In genomic region chr15:98955324-98955723, GRCm38 (mm10) we compare ENCODE assay signal across 12 mouse cellular contexts. TPM values are rescaled to one million over a fixed set of nuclear protein-coding genes. Genes with fewer than 3 reads are reported as not detected.
DNase-seq lines count a peak whose midpoint lies in the region; ATAC-seq and TF ChIP-seq lines count a peak whose summit lies in the region.
"Had no signal": no experiment of that assay in that cellular context is flagged by ENCODE, and none has a peak within 500 bp of the region (broad histone marks: within the 10 kb centered on the region; RNA-seq: fewer than 3 reads in every experiment).

No protein-coding gene starts in this region.

- peaks cover 2% of the 10 kb centered on the region; the same call in 1 of the 2 replicates for H3K4me1 ChIP-seq in cortical plate, adult 2 months (ENCODE audit: control insufficient read depth, insufficient read depth, low read length)
- H3K4me1 ChIP-seq in forebrain, postnatal 0 days (ENCODE audit: insufficient read depth), result peaks cover 7% of the 10 kb centered on the region; the same call in 1 of the 2 replicates
- H3K4me1 ChIP-seq in midbrain, embryonic 14.5 days (ENCODE audit: control insufficient read depth, insufficient read depth, low read length), result peaks cover 14% of the 10 kb centered on the region

- H3K36me3 ChIP-seq in forebrain, postnatal 0 days (ENCODE audit: insufficient read depth), result 0 out of 2 replicates have a peak, but pooled peaks cover 2% of the 10 kb centered on the region
- peaks cover 5% of the 10 kb centered on the region for H3K36me3 ChIP-seq in midbrain, embryonic 14.5 days (ENCODE audit: control insufficient read depth, insufficient read depth, low read length)

- no peak for ATAC-seq in forebrain, postnatal 0 days
- no peak for ATAC-seq in midbrain, embryonic 14.5 days (ENCODE audit: low FRiP score, low TSS enrichment)
- ATAC-seq in activated CD4-positive, CD25-positive, alpha-beta regulatory T cell, adult 4 months, result no peak

- H3K27me3 ChIP-seq in forebrain, postnatal 0 days (ENCODE audit: insufficient read depth, low read length), result no peaks in the 10 kb centered on the region
- H3K27me3 ChIP-seq in midbrain, embryonic 14.5 days (ENCODE audit: control insufficient read depth, insufficient read depth, low read length), result no peaks in the 10 kb centered on the region

- peak overlapping the region; percentile 100 for H3K9ac ChIP-seq in forebrain, postnatal 0 days
- H3K9ac ChIP-seq in midbrain, embryonic 14.5 days (replicated peaks; ENCODE audit: low read length), result peak overlapping the region; percentile 100

- DNase-seq in gastrocnemius, adult 2 months, result no peak
- DNase-seq in gastrocnemius, postnatal 14 days, result no peak
- DNase-seq in forebrain, postnatal 0 days, result peak; percentile 71
- DNase-seq in midbrain, embryonic 14.5 days, result peak; percentile 72
- DNase-seq in embryo, embryonic 11 days, result no peak
- no peak for DNase-seq in ovary, postnatal 36 days (ENCODE audit: low spot score)
- DNase-seq: adrenal gland, postnatal 25 days; liver; lung, postnatal 4 days had no signal

- H3K4me3 ChIP-seq in gastrocnemius, adult 2 months, result no peak overlapping the region
- H3K4me3 ChIP-seq in cortical plate, adult 2 months (ENCODE audit: insufficient read depth, low read length), result peak overlapping the region; percentile 66; the same call in 1 of the 2 replicates
- peak overlapping the region; percentile 81 for H3K4me3 ChIP-seq in forebrain, postnatal 0 days (ENCODE audit: low read depth, low read length)
- peak overlapping the region; percentile 93 for H3K4me3 ChIP-seq in midbrain, embryonic 14.5 days (replicated peaks; ENCODE audit: low read depth, low read length)

- H3K27ac ChIP-seq in gastrocnemius, adult 2 months, result peak overlapping the region; percentile 96; the same call in 1 of the 2 replicates
- H3K27ac ChIP-seq in cortical plate, adult 2 months (ENCODE audit: insufficient read depth, low read length), result peak overlapping the region; percentile 96
- H3K27ac ChIP-seq in forebrain, postnatal 0 days (ENCODE audit: low read depth, low read length), result peak overlapping the region; percentile 100
- H3K27ac ChIP-seq in midbrain, embryonic 14.5 days (replicated peaks; ENCODE audit: low read depth, low read length), result peak overlapping the region; percentile 100

- TF ChIP-seq POLR2A in cortical plate, adult 2 months (IDR thresholded peaks at IDR 0.05; ENCODE audit: extremely low read depth, insufficient read depth, low read length), result no peak

- intact Hi-C loops in gastrocnemius, adult 2 months (cut with DNase I), result no loop called here
- intact Hi-C loops in gastrocnemius, postnatal 14 days (cut with DNase I; ENCODE audit: low total_unique reads), result no loop called here

- WGBS in forebrain, postnatal 0 days, result 23% methylated on average over 4 of the region's 4 CpGs
- WGBS in midbrain, embryonic 14.5 days, result 38% methylated on average over 4 of the region's 4 CpGs

- no peak for TF ChIP-seq CTCF in gastrocnemius, adult 2 months (IDR thresholded peaks at IDR 0.05)
- TF ChIP-seq CTCF in cortical plate, adult 2 months (IDR thresholded peaks at IDR 0.05; ENCODE audit: extremely low read depth, insufficient read depth, low read length), result no peak
- no peak for TF ChIP-seq CTCF in forebrain, postnatal 0 days (IDR thresholded peaks at IDR 0.05; ENCODE audit: low read depth)

- peak overlapping the region; percentile 61 for H3K4me2 ChIP-seq in forebrain, postnatal 0 days (ENCODE audit: low read depth)
- peak overlapping the region; percentile 91 for H3K4me2 ChIP-seq in midbrain, embryonic 14.5 days (ENCODE audit: low read length)

- H3K9me3 ChIP-seq in forebrain, postnatal 0 days (ENCODE audit: low read length), result no peaks in the 10 kb centered on the region
- no peaks in the 10 kb centered on the region for H3K9me3 ChIP-seq in midbrain, embryonic 14.5 days (ENCODE audit: control insufficient read depth, low read length)

RNA-seq across cellular contexts. Expression of gene Tuba1a, which starts 1.8 kb away (rescaled TPM):
- 10 to 100 TPM; 17.1 to 43.2 TPM for total RNA-seq in gastrocnemius, adult 2 months (2021)
- total RNA-seq in gastrocnemius, postnatal 14 days (2021), result 100 to 1,000 TPM in 1 of 2 experiments, 10 to 100 TPM in 1; 58.7 to 109 TPM
- polyA plus RNA-seq in cortical plate, adult 2 months (2012; rRNA removed), result 1,321 and 1,512 TPM in 2 replicates
- total RNA-seq in forebrain, postnatal 0 days (2014; rRNA removed), result 18,820 and 21,160 TPM in 2 replicates
- polyA plus RNA-seq in forebrain, postnatal 0 days (2015; fragmentation: Nextera tagmentation; extraction: Ambion mirVana), result 18,258 and 23,279 TPM in 2 replicates
- 17,220 and 18,751 TPM in 2 replicates for polyA plus RNA-seq in midbrain, embryonic 14.5 days (2014; fragmentation: Nextera tagmentation; extraction: Ambion mirVana)
- 100 to 1,000 TPM; 243 to 273 TPM for polyA plus RNA-seq in activated CD4-positive, CD25-positive, alpha-beta regulatory T cell, adult 4 months (2017; shearing (Covaris generic))

RNA-seq across cellular contexts. Expression of gene Gm49450, which starts 2.0 kb away (rescaled TPM):
- total RNA-seq in gastrocnemius, adult 2 months (2021), result not detected
- not detected for total RNA-seq in gastrocnemius, postnatal 14 days (2021)
- polyA plus RNA-seq in cortical plate, adult 2 months (2012; rRNA removed), result 0.35 and 0.55 TPM in 2 replicates
- 1,610 and 2,499 TPM in 2 replicates for total RNA-seq in forebrain, postnatal 0 days (2014; rRNA removed)
- polyA plus RNA-seq in forebrain, postnatal 0 days (2015; fragmentation: Nextera tagmentation; extraction: Ambion mirVana), result not detected in 2 replicates
- polyA plus RNA-seq in midbrain, embryonic 14.5 days (2014; fragmentation: Nextera tagmentation; extraction: Ambion mirVana), result not detected in 2 replicates
- polyA plus RNA-seq in activated CD4-positive, CD25-positive, alpha-beta regulatory T cell, adult 4 months (2017; shearing (Covaris generic)), result not detected
- total RNA-seq: adrenal gland, postnatal 25 days; heart, postnatal 36 days had no signal

RNA-seq across cellular contexts. Expression of gene Tuba1b, which starts 21.0 kb away (rescaled TPM):
- 10 to 100 TPM; 15.8 to 33.9 TPM for total RNA-seq in gastrocnemius, adult 2 months (2021)
- 10 to 100 TPM; 64.0 to 93.6 TPM for total RNA-seq in gastrocnemius, postnatal 14 days (2021)
- polyA plus RNA-seq in cortical plate, adult 2 months (2012; rRNA removed), result 1,160 and 1,231 TPM in 2 replicates
- 1,927 and 1,958 TPM in 2 replicates for total RNA-seq in forebrain, postnatal 0 days (2014; rRNA removed)
- 1,265 and 1,341 TPM in 2 replicates for polyA plus RNA-seq in forebrain, postnatal 0 days (2015; fragmentation: Nextera tagmentation; extraction: Ambion mirVana)
- polyA plus RNA-seq in midbrain, embryonic 14.5 days (2014; fragmentation: Nextera tagmentation; extraction: Ambion mirVana), result 1,095 and 1,120 TPM in 2 replicates
- polyA plus RNA-seq in activated CD4-positive, CD25-positive, alpha-beta regulatory T cell, adult 4 months (2017; shearing (Covaris generic)), result 100 to 1,000 TPM; 510 to 711 TPM

RNA-seq across cellular contexts. Expression of gene Lmbr1l, which starts 37.3 kb away (rescaled TPM):
- total RNA-seq in gastrocnemius, adult 2 months (2021), result 1 to 10 TPM; 5.2 to 6.9 TPM
- total RNA-seq in gastrocnemius, postnatal 14 days (2021), result 10 to 100 TPM in 1 of 2 experiments, 1 to 10 TPM in 1; 4.4 to 11.3 TPM
- 24.7 and 27.1 TPM in 2 replicates for polyA plus RNA-seq in cortical plate, adult 2 months (2012; rRNA removed)
- 44.1 and 59.3 TPM in 2 replicates for total RNA-seq in forebrain, postnatal 0 days (2014; rRNA removed)
- polyA plus RNA-seq in forebrain, postnatal 0 days (2015; fragmentation: Nextera tagmentation; extraction: Ambion mirVana), result 20.1 and 22.4 TPM in 2 replicates
- polyA plus RNA-seq in midbrain, embryonic 14.5 days (2014; fragmentation: Nextera tagmentation; extraction: Ambion mirVana), result 11.2 and 19.4 TPM in 2 replicates
- 10 to 100 TPM; 24.2 to 42.0 TPM for polyA plus RNA-seq in activated CD4-positive, CD25-positive, alpha-beta regulatory T cell, adult 4 months (2017; shearing (Covaris generic))

RNA-seq across cellular contexts. Expression of gene Dhh, which starts 57.0 kb away (rescaled TPM):
- total RNA-seq in gastrocnemius, adult 2 months (2021), result under 1 TPM; 0.81 to 0.82 TPM
- total RNA-seq in gastrocnemius, postnatal 14 days (2021), result 1 to 10 TPM in 1 of 2 experiments, under 1 TPM in 1; 0.97 to 4.1 TPM
- 0.25 and 0.28 TPM in 2 replicates for polyA plus RNA-seq in cortical plate, adult 2 months (2012; rRNA removed)
- total RNA-seq in forebrain, postnatal 0 days (2014; rRNA removed), result 0.15 and 0.76 TPM in 2 replicates
- 0.25 and 0.58 TPM in 2 replicates for polyA plus RNA-seq in forebrain, postnatal 0 days (2015; fragmentation: Nextera tagmentation; extraction: Ambion mirVana)
- 0.36 and 0.57 TPM in 2 replicates for polyA plus RNA-seq in midbrain, embryonic 14.5 days (2014; fragmentation: Nextera tagmentation; extraction: Ambion mirVana)
- polyA plus RNA-seq in activated CD4-positive, CD25-positive, alpha-beta regulatory T cell, adult 4 months (2017; shearing (Covaris generic)), result under 1 TPM; 0.11 to 0.15 TPM

Comparison
In these comparisons a context has a peak if more than half of its experiments do, and no peak if none do; other contexts are left out.
1. DNase-seq: peak in forebrain, postnatal 0 days (single experiment) and midbrain, embryonic 14.5 days (single experiment); none in gastrocnemius, adult 2 months (single experiment), gastrocnemius, postnatal 14 days (single experiment), embryo, embryonic 11 days (single experiment) and ovary, postnatal 36 days (single experiment).
2. RNA of gene Tuba1a, which starts 1.8 kb away (polyA plus RNA-seq): 18,258 to 23,279 TPM in forebrain, postnatal 0 days and 17,220 to 18,751 TPM in midbrain, embryonic 14.5 days; 1,321 to 1,512 TPM in cortical plate, adult 2 months and 243 to 273 TPM in activated CD4-positive, CD25-positive, alpha-beta regulatory T cell, adult 4 months; every median in the first group is over 10 times any median in the second.
3. Peak in every context shown above with its lines, with median percentiles within 50 percentile points of each other: H3K27ac ChIP-seq.